Mouse (Mus musculus) R1 (cell line): ENCODE measurements around the gene Hsh2d.

Experiments
- DNase-seq: peaks from one replicate; pipeline ENCODE4 v3.0.0-alpha.2; 2018; ENCODE audit warnings: low read depth, low spot score

Gene Hsh2d

GRCm38 (mm10) chr8:72187793-72188331 is 1.6 kb upstream of the Hsh2d start:
- DNase-seq: no peak

- DNase-seq: no peak
Observed at GRCm38 (mm10) chr8:72190215-72190539, 739 bp downstream of the Hsh2d start.

DNA sequence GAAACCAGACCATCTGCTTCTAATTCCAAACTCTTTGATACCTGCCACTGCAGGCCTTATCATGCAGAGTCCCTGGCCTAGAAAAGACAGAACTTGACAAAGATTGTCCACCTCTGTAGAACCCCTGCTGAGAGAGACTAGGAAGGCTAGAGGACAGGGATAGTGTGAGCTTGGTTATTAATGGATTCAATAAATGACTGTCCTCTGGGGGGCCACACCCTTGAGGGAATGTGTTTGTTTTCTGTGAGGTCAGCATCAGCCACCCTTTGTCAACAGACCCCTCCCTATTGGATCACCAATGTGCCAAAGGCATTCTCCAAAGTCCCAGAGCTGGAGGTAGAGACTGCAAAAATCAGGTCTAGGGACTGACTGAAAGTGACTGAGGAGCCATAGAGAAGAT is 2.6 kb downstream of the Hsh2d start:
- peak; percentile 55 for DNase-seq

DNA sequence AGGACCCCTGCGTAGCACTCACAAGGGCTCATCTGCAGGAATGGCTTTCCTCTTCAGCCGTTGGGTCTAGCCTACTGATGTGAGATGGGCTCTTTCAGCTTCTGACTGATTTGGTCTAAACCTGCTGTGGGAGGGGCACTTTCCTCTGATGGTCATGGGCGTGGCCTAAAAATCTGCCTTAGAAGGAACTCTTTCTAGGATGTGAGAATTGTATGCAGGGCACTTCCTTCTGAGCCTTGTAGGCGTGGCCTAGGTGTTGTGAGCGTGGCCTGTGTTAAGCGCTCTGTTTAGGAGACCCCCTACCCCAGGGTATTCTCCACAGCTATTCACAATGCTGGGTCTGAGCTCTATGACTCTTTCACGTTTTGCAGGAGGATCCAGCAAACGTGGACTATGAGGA is 8.6 kb downstream of the Hsh2d start:
- peak; percentile 87 for DNase-seq

DNA sequence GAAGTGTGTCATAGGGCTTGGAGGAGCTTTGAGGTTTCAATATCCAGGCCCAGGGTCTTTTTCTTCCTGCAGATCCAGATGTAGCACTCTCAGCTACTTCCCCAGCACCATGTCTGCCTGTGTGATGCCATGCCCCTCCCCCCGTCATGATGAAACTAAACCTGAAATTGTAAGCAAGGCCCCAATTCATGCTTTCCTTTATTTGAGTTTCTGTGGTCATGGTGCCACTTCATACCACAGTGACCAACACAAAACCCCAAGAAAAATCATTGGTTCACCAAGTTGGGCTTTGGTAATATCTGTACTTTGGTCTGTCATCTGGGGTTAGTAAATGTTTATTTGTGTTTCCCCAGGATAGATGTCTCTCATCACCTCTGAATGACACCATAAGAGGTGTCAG is 19.1 kb downstream of the Hsh2d start:
- no peak for DNase-seq

GRCm38 (mm10) chr8:72210222-72210621 is 20.8 kb downstream of the Hsh2d start:
- no peak for DNase-seq

- DNase-seq: no peak
Observed at GRCm38 (mm10) chr8:72210710-72211109, 21.3 kb downstream of the Hsh2d start.

GRCm38 (mm10) chr8:72211846-72212245 is 22.4 kb downstream of the Hsh2d start:
- DNase-seq: no peak

GRCm38 (mm10) chr8:72212751-72213150 is 23.3 kb downstream of the Hsh2d start, which contains the start of gene Cib3:
Gene Cib3 (minus strand): TSS chr8:72212837.
- no peak for DNase-seq

DNA sequence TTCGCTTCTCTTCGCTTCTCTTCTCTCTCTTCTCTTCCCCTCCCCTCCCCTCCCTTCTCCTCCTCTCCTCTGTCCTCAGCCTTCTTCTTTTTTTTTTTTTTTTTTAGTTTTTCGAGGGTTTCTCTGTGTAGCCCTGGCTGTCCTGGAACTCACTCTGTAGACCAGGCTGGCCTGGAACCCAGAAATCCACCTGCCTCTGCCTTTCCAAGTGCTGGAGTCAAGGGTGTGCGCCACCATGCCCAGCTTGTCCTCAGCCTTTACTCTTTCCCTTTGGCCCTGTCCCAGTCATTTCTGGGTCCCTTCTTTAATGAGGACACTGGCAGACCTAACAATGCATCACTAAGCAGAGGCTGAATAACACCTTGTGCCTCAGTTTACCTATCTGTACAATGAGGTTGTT is 24.1 kb downstream of the Hsh2d start, which contains the start of gene Gm11034:
Gm11034 (minus strand) TSS at position 101 of the 400 bp plus-strand sequence.
- DNase-seq: no peak

DNA sequence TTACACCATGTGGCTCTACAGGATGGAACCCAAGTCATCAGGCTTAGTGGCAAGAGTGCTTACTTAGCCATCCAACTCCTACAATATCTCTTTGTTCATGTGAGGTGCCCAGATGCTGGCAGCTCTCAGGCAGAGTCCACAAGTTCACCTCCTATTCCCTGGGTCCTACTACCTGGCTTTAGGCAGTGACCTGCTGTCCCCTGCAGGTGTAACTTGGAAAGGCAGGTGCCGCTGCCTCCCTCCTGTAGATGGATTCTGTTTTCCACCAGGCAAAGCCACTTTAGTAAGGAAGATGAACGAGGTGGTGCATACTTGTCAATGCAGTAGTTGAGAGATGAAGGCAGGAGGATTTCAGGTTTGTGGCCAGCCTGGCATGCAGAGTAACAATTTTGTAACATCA is 25.6 kb downstream of the Hsh2d start:
- DNase-seq: peak; percentile 26

DNA sequence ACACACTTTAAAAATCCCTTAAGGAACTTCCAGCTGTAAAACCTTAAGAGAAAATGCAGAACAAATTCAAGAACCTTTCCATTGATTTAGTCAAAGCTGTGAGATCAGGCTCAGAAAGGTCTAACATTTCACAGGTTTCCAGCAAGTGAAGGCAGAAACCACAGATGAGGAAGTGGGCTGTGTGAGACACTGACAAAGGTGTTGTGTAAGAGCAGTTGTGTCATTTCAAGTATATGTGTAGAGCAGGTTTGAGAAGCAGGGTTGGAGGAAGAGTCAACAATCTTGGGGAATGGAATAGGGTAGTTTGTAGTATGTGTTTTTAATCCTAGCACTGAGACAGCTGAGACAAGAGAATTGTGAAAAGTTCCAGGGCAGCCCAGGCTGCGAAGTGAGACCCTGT is 26.4 kb downstream of the Hsh2d start:
- no peak for DNase-seq

- peak; percentile 10 for DNase-seq
Observed at GRCm38 (mm10) chr8:72218781-72219540, 29.5 kb downstream of the Hsh2d start.

DNA sequence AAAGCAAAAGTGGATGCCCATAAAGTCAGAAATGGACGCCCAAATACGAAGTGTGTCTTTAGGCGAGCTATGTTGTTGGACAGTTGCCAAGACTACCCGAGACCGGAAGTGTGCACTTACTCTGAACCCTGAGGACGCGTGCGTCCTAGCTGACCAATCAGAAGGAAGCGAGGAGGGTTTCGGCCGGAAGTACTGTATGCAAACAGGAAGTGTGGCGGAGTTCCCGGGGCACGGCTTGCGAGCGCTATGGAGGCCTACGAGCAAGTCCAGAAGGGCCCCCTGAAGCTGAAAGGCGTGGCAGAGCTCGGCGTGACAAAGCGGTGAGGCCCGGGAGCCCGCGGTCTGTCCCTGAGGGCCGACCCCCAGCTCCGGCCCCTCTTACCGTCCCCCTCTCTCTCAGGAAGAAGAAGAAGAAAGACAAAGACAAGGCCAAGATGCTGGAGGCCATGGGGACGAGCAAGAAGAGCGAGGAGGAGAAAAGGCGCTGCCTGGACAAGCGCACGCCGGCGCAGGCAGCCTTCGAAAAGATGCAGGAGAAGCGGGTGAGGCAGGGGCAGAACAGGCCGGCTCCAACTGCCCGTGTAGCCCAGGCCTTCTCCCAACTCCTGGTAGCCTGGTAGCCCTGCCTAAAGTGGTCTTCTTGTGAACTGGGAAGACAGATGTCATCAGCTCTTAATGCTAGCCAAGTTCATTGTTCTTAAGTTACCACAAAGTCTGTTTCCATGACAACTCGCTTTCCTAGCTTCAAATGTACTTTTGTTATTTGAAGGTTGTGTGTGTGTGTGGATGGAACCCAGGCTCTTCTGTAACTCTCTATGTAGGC is 30.3 kb downstream of the Hsh2d start, which contains the start of gene Fam32a:
Fam32a (plus strand) TSS at position 190 of the 823 bp plus-strand sequence.
- peak; percentile 99 for DNase-seq

DNA sequence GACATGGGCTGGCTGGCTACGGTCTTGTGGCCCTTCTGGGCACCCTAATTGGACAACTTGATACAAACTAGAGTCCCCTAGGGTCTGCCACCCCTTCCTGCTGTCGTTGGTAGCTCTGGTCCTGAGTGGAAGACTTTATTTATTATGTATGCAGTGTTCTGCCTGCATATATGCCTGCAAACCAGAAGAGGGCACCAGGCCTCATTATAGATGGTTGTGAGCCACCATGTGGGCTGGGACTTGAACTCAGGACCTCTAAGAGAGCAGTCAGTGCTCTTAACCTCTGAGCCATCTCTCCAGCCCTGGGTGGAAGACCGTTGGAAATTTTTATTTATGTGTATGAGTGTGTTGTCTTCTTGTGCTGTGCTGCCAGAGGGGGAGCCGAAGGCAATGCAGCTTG is 31.3 kb downstream of the Hsh2d start:
- DNase-seq: peak; percentile 41

DNA sequence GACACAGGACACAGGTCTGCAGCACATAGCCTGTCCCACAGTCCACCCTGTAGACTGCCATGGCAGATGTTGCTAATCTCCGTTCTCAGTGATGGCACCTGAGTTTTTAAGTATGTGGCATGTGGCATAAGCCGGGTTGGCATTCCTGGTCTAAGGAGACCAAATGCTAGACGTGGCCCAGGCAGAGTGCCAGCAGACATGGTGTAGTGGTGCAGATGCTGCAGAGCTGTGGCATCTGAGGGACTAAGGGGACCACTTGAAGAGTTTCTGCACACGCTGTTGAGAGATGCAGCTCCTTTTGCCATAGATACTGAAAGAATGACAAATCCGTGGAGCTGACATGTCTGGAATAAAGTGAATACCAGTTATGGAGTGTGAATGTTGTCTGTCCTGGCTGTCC is 33.2 kb downstream of the Hsh2d start:
- DNase-seq: no peak

- DNase-seq: peak; percentile 99
Observed at GRCm38 (mm10) chr8:72239499-72240402, 50.3 kb downstream of the Hsh2d start, which contains the start of gene Ap1m1. Gene Ap1m1 (plus strand): TSS chr8:72240018.

GRCm38 (mm10) chr8:72240403-72240763 is 50.9 kb downstream of the Hsh2d start:
- DNase-seq: no peak

- no peak for DNase-seq
Observed at GRCm38 (mm10) chr8:72240951-72241350, 51.5 kb downstream of the Hsh2d start.

DNA sequence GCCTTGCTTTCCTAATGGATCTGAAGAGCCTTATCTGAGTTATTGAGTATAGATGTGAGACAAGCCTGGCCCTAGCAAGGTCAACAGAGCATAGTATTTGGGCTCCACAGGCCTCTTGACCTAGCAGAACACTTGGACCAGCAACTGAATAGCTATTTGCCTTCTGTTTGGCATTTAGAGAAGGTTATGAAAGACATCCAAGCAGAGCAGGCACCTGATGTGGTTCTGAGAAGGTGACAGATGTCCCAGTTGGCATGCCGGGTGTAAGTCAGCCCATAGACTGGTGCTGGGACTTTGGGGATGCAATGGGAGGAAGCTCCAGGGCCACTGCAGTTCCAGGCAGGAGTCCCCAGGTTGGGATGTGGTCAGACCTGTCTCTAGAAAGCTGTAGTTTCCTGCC is 52.8 kb downstream of the Hsh2d start:
- no peak for DNase-seq

DNA sequence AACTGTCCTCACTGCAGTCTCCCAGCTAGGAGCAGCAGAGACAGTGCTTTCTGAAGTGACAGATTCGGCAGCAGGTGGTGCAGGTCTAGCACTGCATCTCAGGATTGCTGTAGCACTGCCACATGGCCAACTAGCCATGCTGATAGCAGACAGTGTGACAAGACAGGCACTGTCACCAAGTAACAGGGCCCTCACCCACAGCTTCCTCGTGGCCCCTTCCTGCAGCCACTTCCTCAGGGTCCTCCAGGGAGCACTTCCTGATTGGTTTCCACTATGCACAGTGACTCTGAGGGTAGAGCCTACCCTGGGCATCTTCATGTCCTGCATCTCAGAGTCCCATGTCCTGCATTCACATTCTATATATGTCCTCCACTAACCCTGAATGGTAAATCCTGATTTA is 55.2 kb downstream of the Hsh2d start:
- DNase-seq: no peak
